Mouse (Mus musculus) c-Kit-positive CD71-positive TER-119-negative erythroid progenitor cells, embryonic 14.5 days (primary cell): Measurements from ENCODE around the gene Trim11.
A peak's percentile ranks its signal among the peaks of the same experiment; 100 is the strongest.
"Not testable (repeated sequence)": the region's sequence is repeated elsewhere in the genome, so short reads cannot be mapped to it uniquely, and the experiment has no call there.

Experiments
- DNase-seq: peaks from one replicate; pipeline ENCODE4 v3.0.0-alpha.2; 2013; ENCODE audit warnings: low read depth

Gene Trim11

DNA sequence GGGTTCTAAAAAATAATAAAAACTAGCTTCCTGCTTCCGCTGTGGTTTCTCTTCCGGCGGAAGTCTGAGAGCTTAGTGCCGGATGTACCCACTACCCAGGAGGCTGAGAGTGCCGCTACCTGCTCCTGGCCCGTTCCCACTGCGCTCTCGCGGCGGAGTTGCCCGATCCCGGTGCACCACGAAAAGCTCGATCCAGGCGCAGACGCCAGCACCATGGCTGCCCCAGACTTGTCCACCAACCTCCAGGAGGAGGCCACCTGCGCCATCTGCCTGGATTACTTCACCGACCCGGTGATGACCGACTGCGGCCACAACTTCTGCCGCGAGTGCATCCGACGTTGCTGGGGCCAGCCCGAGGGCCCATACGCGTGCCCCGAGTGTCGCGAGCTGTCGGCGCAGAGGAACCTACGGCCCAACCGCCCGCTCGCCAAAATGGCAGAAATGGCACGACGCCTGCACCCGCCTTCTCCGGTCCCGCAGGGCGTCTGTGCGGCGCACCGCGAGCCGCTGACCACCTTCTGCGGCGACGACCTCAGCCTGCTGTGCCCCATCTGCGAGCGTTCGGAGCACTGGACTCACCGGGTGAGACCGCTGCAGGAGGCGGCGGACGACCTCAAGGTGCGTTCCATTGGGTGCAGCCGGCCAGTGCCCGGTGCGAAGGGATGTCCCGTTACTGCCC lies at the start of gene Trim11:
Trim11 (plus strand) TSS at position 67 of the 679 bp plus-strand sequence.
- peak; percentile 59 for DNase-seq

DNA sequence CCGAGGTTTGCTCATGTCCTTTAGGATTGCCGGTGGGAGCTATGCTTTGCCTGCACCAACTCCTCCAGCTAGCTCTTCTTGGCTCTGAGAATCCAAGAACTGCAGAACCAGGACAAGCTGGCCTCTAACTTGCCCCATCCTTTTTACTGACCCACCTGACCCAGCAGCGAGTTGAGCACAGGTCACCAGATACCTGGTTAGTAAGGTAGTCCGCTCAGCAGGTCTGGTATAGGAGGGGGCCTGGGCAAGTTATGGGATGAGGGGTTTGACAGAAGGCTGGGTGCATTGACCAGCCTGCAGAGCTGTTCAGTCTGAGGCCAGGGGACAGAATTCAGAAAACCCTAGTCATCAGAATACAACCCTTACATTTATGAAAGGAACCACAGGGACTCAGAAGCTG lies 48.8 kb upstream of the Trim11 start:
- DNase-seq, result no peak

DNA sequence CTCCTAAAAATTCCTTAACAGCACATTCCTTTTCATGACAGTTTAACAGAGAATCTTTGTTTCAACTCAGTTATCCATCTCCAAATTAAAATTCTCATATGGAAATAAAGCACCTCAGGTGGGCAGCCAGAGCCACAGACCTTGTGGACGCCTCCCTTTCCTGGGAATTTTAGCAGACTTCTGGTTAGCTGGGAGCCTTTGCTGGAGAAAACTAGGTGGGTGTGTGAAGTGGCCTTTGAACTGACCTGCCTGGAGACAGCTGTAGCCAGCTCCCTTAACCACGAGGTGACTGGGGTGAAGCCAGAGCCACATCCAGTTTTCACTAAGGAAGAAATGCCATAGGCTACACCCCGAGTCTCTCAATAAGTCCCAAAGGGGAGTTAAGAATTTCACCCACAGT lies 48.3 kb upstream of the Trim11 start:
- DNase-seq, result no peak

DNA sequence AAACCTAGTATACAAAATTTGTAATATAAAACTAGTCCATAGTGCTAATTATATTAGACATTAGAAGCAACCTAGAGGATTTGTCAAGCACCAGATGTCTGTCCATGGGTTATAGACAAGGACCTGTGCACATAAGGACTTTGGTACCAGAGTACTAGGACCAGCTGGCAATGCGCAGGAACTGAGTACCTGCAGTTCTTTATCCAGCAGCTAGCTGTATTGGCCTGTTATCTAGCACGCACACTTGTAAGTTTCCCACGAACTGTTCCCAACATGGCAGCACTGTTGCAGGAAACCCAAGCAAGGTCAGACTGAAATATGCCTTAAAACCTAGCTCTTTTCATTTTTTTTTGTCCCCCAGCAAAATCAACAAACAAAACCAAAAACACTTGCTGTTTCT lies 47.6 kb upstream of the Trim11 start:
- DNase-seq, result peak; percentile 40

DNA sequence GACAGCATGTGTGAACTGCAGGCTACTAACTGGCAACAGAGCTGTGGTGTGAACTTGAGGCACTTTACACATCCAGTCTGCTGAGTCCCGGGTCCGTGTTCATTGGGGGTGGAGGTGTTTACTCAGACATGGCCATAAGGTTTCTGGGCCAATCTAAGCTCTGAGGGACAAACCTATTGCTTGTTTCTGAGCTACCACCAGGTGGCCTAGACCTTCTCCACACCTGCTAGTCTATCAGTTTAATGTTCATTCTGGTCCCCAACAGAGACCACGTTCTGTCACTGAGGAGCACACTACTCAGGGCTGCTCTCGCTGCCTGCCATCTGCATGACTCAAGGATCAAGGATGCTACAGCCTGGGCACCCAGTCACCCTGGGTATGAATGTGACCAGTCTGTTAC lies 46.3 kb upstream of the Trim11 start:
- no peak for DNase-seq

DNA sequence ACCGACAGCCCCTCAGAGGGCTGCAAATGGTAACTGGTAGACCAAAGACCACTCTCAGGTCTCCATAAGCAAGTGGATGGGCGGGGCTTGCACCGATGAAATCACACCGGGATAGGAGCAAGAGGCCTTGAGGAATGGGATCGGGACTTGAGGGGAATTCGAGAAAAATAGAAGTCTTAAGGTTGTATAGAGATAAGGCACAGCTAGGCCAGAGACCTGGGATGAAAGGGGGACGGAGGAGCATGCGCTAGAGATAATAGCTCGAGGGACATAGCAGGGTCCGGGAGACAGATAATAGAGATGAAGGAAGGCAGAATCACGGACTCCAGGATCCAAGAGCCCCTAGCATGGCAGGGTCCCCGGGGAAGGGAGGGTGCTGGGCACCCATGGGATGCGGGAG lies 40.0 kb upstream of the Trim11 start:
- DNase-seq, result no peak

DNA sequence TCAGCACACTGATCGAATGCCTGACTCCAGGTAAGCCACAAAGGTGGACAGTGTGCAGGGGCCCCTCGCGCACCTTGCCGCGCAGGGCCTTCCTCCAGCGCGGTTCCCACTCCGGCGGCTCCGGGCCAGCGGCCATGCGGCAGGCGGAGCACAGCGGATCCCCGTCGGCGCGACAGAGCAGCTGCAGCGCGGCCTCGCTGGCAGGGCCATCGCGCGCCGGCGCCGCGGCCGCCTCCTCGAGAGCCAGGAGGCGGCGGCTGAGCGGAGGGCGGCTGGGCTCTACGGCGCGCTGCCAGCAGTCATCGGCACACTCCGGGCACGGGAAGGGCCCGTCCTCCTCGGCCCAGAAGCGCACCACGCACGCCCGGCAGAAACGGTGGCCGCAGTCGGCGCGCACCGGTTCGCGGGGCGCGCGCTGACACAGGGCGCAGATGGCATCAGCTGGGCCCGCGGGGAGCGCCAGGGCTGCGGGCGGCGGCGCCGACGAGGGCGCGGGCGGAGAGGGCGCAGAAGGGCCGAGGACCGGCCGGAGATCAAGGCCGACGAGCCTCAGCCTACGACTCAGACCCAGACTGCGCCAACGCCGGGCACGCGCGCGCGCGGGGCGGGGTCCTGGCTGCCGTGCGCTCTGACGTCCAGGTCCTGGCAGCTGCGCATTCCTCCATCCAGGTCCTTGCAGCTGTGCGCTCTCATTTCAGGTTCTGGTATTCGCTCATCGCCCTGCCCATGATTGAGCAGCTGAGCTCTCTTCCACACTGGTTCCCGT lies 39.4 kb upstream of the Trim11 start, which contains the start of gene Rnf187:
Rnf187 (minus strand) TSS at position 595 of the 766 bp plus-strand sequence.
- DNase-seq, result peak; percentile 80

DNA sequence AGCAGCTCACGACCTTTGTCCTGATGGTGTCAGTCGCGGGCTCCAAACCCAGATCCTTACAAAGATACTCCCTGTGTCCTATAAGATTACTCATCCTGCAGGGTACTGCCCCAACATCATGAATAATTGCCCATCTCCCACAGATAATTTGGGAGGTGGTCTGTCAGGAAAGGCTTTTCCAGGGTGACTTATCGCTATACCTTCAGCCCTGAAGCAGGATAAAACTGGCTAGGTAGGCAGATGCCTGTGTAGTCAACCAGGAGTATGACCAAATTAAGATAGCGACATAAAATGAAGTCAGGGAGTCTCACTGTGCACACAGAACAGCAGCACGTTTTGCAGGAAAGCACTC lies 38.8 kb upstream of the Trim11 start:
- no peak for DNase-seq

DNA sequence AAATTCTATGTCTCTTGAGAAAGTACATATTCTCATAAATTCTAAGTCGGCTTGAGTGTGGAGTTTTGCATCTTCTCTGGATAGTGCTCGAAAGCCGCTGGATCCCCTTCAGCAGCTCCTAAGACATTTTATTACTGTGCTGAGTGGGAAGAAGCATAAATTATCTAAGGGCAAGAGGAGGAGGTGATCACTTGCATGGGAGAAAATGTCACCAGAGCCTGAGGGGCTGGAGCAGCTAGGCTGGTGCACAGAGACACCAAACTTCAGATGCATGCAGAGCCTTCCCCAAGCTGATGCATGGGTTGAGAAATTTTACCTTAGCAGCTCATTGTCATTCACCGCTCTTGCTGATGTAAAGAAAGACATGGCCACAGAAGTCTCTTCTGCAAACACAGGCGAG lies 33.8 kb upstream of the Trim11 start:
- DNase-seq, result no peak

DNA sequence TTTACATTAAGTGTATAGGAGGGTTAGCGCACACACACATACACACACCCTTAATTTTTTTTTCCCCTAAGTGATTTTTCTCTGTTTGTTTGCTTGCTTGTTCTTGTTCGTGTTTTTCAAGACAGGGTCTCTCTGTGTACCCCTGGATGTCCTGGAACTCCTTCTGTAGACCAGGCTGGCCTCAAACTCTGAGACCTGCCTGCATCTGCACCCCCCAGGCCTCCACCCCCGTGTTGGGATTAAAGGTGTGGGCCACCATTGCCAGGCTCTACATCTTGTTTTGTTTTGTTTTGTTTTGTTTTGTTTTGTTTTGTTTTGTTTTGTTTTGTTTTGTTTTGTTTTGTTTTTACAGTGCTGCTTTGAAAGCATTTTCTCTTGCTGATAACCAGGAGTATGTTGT lies 30.6 kb upstream of the Trim11 start:
- no peak for DNase-seq

DNA sequence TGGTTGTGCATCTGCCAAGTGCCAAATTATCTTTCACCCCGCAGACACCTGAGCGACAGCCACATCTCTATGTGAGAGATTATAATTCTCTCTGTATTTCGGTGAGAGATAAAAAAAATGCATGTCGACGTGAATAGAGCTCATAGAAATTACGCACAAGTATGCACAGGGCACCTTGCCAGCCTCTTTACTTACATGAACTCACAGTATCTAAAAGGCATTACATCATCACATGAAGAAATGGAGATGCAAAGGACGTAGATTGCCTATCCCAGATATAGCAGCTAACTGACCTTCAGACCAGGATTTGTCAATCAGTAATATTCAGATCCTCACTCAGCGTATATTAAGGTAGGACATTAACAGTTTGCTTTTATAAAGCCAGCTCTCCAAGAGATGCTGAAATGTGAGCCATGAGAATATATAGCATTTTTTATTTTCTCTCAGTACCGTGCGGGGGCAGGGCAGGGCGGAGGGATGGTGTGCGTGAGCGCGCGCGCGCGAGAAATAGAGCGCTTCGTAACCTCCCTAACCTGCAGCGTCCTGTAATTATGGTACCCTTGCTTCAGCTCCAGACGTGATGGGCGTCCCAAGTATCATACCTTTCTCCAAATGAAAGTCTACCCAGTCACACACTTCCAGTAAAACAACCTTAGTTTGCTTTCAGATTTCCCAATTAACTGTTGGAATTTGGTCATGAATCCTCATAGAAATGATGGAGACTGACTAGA lies 29.9 kb upstream of the Trim11 start:
- DNase-seq, result no peak

DNA sequence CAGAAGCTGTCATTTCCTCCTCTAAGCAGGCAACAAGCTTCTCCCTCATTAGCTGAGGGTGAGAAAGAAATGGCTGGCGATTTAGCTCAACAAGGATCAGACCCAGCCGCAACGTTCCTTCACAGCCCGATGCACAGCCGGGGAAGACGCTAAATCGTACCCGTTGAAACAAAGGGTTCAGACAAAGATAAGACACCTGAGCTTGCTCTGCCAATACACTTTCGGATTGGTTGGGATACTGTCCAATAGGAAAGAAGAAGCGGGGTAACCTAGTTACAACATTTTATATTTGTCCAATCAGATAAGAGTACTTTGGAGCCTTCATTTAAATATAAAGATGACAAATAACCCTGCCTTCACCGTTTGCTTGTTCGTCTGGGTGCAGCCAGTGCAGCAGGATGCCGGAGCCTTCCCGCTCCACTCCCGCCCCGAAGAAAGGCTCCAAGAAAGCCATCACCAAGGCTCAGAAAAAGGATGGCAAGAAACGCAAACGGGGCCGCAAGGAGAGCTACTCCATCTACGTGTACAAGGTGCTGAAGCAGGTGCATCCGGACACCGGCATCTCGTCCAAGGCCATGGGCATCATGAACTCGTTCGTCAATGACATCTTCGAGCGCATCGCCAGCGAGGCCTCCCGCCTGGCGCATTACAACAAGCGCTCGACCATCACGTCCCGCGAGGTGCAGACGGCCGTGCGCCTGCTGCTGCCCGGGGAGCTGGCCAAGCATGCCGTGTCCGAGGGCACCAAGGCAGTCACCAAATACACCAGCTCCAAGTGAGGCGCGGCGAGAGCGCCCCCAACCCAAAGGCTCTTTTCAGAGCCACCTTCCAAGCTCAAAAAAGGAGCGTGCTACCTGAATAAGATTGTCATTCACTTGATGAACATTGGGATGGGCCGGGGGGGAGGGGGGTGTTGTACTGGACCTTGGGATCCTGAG lies 29.1 kb upstream of the Trim11 start, which contains the start of gene Hist3h2ba:
Hist3h2ba (plus strand) TSS at position 379 of the 938 bp plus-strand sequence.
- DNase-seq, result peak; percentile 56

DNA sequence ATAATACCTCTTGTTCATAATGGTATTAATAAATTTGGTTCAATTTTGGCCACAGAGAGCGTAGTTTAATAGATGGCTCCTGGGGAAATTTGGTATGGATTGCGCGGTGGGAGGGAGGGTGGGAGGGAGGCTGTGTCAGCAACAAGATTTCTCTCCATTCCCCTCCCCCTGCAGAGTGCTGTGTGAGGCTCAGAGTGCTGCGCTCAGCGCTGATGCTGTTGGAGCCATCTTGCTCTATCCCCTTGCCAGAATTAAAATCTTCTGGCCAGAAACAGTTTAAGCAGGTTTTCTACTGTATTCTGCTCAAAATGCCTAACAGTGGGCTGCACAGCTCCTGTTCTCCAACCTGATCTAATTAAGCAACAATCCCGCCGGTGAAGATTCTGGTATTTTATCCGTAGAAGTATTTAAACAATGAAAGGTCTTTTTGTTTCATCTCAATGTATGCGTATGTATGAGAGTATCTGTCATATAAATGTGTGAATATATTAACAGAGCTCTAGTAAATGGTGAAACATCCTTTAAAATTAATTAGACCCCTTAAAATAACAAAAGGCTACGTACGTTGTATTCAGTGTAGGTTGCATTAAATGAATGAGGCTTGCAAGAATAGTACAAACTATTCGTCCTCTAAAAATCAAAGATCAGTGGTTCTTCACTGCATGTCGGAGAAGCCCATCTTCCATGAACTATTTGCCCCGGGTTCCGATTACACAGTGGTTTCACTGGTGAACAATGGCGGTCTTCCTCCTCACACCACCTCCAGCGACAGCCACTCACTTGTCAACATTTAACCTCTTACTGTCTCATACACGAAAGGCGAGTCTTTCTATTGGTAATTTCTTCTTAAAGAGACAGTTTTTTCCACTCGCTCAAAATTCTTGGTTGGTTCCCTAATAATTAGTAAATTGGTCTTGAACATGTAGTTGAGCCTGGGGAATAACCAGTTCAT lies 28.1 kb upstream of the Trim11 start:
- DNase-seq, result no peak

DNA sequence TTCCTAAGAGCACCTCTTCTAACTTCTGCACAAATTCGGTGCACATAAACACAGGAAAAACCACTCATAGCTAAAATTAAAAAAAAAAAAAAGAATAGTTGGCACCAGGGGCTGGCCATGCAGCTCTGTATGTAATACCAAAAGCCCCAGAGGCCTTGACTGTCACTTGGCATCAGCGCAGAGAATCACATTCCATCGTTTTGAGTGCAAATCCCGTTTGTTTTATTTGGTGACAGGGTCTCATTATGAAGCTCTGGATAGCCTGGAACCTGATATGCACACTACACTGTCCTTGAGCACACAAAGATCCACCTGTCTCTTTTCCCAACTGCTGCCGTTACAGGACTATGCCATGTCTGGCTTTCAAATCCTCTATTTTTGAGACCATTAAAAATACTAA lies 26.7 kb upstream of the Trim11 start:
- DNase-seq, result no peak

DNA sequence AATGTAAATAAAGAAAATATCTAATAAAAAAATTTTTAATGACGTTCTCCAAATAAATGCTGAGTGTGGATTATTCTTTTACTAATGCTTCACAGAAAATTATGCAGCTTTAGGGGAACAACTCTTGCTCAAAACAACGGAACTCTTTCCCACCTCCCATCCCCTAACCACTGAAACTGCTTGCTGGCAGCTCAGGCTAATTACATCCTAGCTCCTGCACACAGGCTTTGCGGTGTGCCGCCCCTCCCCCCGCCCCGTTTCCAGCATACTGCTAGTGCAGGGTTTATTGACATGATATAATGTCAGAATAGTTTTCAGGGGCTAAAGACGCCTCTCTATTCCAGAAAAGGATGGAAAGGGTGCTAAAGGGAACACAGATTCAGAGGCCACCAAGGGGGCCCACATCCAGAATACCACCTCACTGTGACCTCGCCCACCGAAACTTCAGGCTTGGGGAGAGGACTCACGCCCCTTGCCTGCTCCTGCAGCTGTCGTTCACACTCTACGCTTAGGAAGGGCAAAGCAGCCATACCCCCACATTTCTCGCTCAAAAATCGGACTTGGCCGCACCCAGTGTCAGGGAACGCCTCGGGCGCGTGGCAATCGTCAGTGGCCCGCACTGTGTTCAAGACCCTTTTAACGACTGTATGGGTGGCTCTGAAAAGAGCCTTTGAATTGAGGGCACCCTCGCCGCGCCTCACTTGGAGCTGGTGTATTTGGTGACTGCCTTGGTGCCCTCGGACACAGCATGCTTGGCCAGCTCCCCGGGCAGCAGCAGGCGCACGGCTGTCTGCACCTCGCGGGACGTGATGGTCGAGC lies 24.3 kb upstream of the Trim11 start:
- peak; percentile 33 for DNase-seq

DNA sequence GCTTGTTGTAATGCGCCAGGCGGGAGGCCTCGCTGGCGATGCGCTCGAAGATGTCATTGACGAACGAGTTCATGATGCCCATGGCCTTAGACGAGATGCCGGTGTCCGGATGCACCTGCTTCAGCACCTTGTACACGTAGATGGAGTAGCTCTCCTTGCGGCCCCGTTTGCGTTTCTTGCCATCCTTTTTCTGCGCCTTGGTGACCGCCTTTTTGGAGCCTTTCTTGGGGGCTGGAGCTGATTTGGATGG lies 23.8 kb upstream of the Trim11 start:
- DNase-seq, result not testable (repeated sequence)

DNA sequence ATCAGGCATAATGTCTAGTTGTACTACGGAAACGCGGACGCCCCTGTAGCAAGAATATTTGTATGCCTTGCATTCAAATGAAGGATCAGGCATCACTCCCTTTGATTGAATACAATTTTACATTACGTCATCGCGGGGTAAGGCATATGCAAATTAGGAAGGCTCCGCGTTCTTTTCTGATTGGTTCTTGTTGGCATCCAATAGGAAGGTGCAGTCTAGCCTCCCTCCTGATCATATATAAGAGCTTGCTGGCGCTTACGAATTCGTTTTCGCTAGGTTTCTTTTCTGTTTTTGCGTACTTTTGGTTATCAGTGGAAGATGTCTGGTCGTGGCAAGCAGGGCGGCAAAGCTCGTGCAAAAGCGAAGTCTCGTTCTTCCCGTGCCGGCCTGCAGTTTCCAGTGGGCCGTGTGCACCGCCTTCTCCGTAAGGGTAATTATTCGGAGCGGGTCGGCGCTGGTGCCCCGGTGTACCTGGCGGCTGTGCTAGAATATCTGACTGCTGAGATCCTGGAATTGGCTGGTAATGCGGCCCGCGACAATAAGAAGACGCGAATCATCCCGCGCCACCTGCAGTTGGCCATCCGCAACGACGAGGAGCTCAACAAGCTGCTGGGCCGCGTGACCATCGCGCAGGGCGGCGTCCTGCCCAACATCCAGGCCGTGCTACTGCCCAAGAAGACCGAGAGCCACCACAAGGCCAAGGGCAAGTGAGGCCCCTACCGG lies 23.3 kb upstream of the Trim11 start, which contains the start of the genes Hist3h2a and Trim17:
Hist3h2a (plus strand) TSS at position 266 of the 723 bp plus-strand sequence.
Trim17 (plus strand) TSS at position 266 of the 723 bp plus-strand sequence.
- peak; percentile 97 for DNase-seq

DNA sequence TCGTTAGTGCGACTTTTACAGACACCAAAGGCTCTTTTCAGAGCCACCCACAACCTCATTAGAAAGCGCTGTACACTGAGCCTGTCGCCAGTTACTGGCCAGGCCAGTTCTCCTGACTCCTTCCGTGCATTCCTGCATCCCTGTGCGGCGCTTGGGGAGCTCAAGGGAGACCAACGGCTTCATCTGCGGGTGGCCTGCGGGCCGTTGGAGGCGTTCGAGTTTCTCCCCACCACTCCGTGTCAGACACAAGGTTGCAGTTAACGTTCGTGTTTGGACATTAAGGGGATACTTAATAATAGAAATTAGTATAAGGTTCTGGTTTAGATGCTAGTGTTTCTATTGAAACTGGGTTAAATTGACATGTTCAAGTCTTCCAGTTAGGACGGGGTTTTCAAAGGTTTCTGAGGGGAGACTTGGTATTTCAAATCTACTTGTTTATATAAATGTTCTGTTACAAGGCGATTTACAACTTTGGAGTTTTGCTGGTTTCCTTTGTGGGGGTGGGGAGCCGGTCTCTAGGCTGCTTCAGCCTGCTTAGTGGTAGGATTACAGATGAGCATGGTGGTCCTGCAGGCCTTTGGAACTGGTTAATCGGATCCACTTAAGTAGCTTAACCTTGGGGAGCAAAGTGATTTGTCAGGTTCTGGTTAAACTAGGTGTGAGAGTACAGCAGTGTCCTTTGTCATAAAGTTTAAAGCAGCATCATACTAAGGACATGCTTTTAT lies 22.6 kb upstream of the Trim11 start:
- DNase-seq, result peak; percentile 27
